Mouse (Mus musculus): ENCODE data around the gene Tmprss11g.

GRCm38 (mm10) chr5:86518500-86518899 is at the start of gene Tmprss11g:
- TF ChIP-seq CTCF (IDR thresholded peaks at IDR 0.05) (no peak), POLR2A (IDR thresholded peaks at IDR 0.05; ENCODE audit: insufficient read depth, low read depth, low read length) (no peak)
